In genomic region chrX:38313626-38314210, GRCm38 (mm10) we compare ENCODE assay signal across 20 mouse cellular contexts. TPM values are rescaled to one million over a fixed set of nuclear protein-coding genes. Genes with fewer than 3 reads are reported as not detected.
DNase-seq lines count a peak whose midpoint lies in the region; ATAC-seq lines count a peak whose summit lies in the region.
"Had no signal": no experiment of that assay in that cellular context is flagged by ENCODE, and none has a peak within 500 bp of the region (broad histone marks: within the 10 kb centered on the region; RNA-seq: fewer than 3 reads in every experiment).

No protein-coding gene starts in this region.

- 73% methylated on average over 6 of the region's 6 CpGs for WGBS in hindbrain, embryonic 11.5 days
- WGBS in hindbrain, embryonic 10.5 days: 81% methylated on average over 6 of the region's 6 CpGs
- WGBS in forebrain, embryonic 11.5 days: 54% methylated on average over 6 of the region's 6 CpGs
- 35% methylated on average over 6 of the region's 6 CpGs for WGBS in neural tube, embryonic 12.5 days

- no peak overlapping the region for H3K9ac ChIP-seq in hindbrain, embryonic 11.5 days (ENCODE audit: low read depth, low read length)
- H3K9ac ChIP-seq in forebrain, embryonic 11.5 days (ENCODE audit: low read length): no peak overlapping the region
- no peak overlapping the region for H3K9ac ChIP-seq in neural tube, embryonic 12.5 days
- H3K9ac ChIP-seq: embryonic facial prominence, embryonic 12.5 days; intestine, embryonic 15.5 days; liver, embryonic 14.5 days had no signal

- no peak overlapping the region for H3K4me3 ChIP-seq in hindbrain, embryonic 11.5 days (ENCODE audit: low read depth, low read length)
- H3K4me3 ChIP-seq in hindbrain, embryonic 10.5 days: no peak overlapping the region
- no peak overlapping the region for H3K4me3 ChIP-seq in forebrain, embryonic 11.5 days (ENCODE audit: low read depth, low read length)
- H3K4me3 ChIP-seq in neural tube, embryonic 12.5 days: no peak overlapping the region
- H3K4me3 ChIP-seq: embryonic facial prominence, embryonic 12.5 days; heart, adult 2 months; intestine, embryonic 15.5 days; limb, embryonic 10.5 days had no signal

- no peaks in the 10 kb centered on the region for H3K9me3 ChIP-seq in hindbrain, embryonic 11.5 days (ENCODE audit: control insufficient read depth, low read length)
- H3K9me3 ChIP-seq in hindbrain, embryonic 10.5 days: no peaks in the 10 kb centered on the region
- H3K9me3 ChIP-seq in forebrain, embryonic 11.5 days (ENCODE audit: control insufficient read depth, low read length): no peaks in the 10 kb centered on the region
- no peaks in the 10 kb centered on the region for H3K9me3 ChIP-seq in neural tube, embryonic 12.5 days
- H3K9me3 ChIP-seq: embryonic facial prominence, embryonic 12.5 days; G1E; intestine, embryonic 15.5 days; limb, embryonic 10.5 days had no signal

- no peak for DNase-seq in hindbrain, embryonic 11.5 days (ENCODE audit: low spot score)
- no peak for DNase-seq in hindbrain, embryonic 10.5 days (ENCODE audit: low spot score)
- DNase-seq in forebrain, embryonic 11.5 days (ENCODE audit: low spot score): no peak
- DNase-seq in gastrocnemius, postnatal 10 days: peak; percentile 3
- DNase-seq in embryo, embryonic 9.5 days (ENCODE audit: extremely low spot score): no peak
- DNase-seq in kidney, postnatal 14 days: no peak
- DNase-seq in liver: no peak
- DNase-seq: cerebellum, adult 9-11 months; heart, postnatal 10 days; kidney, postnatal 36 days; lung, postnatal 10 days; thymus, adult 2 months had no signal

- peak overlapping the region; percentile 62; the same call in 1 of the 2 replicates for H3K27ac ChIP-seq in hindbrain, embryonic 11.5 days (ENCODE audit: low read depth, low read length)
- H3K27ac ChIP-seq in hindbrain, embryonic 10.5 days: no peak overlapping the region; the same call in 1 of the 2 replicates
- H3K27ac ChIP-seq in forebrain, embryonic 11.5 days (ENCODE audit: low read depth, low read length): peak overlapping the region; percentile 20; the same call in 1 of the 2 replicates
- H3K27ac ChIP-seq in neural tube, embryonic 12.5 days: no peak overlapping the region
- H3K27ac ChIP-seq: embryonic facial prominence, embryonic 12.5 days; heart, adult 2 months; intestine, embryonic 15.5 days; limb, embryonic 10.5 days; liver, embryonic 14.5 days had no signal

- H3K4me2 ChIP-seq in hindbrain, embryonic 11.5 days (replicated peaks; ENCODE audit: low read depth, low read length): no peak overlapping the region
- H3K4me2 ChIP-seq in forebrain, embryonic 11.5 days (ENCODE audit: low read depth, low read length, severe bottlenecking): no peak overlapping the region
- H3K4me2 ChIP-seq in neural tube, embryonic 12.5 days (replicated peaks): no peak overlapping the region
- H3K4me2 ChIP-seq: embryonic facial prominence, embryonic 12.5 days; intestine, embryonic 15.5 days had no signal

- no peaks in the 10 kb centered on the region for H3K36me3 ChIP-seq in hindbrain, embryonic 11.5 days (ENCODE audit: control insufficient read depth, insufficient read depth, low read length)
- no peaks in the 10 kb centered on the region for H3K36me3 ChIP-seq in hindbrain, embryonic 10.5 days
- no peaks in the 10 kb centered on the region for H3K36me3 ChIP-seq in forebrain, embryonic 11.5 days (ENCODE audit: control insufficient read depth, insufficient read depth, low read length)
- H3K36me3 ChIP-seq in neural tube, embryonic 12.5 days: no peaks in the 10 kb centered on the region
- H3K36me3 ChIP-seq: embryonic facial prominence, embryonic 12.5 days; G1E; intestine, embryonic 15.5 days; limb, embryonic 10.5 days had no signal

- peak; percentile 47 for ATAC-seq in hindbrain, embryonic 11.5 days (ENCODE audit: low FRiP score)
- no peak; the same call in 1 of the 2 replicates for ATAC-seq in forebrain, embryonic 11.5 days (replicated peaks; ENCODE audit: low FRiP score)
- peak; percentile 57 for ATAC-seq in neural tube, embryonic 12.5 days (ENCODE audit: low FRiP score, low read depth)
- ATAC-seq: intestine, embryonic 15.5 days had no signal

- H3K27me3 ChIP-seq in hindbrain, embryonic 11.5 days (ENCODE audit: control insufficient read depth, insufficient read depth, low read length): no peaks in the 10 kb centered on the region
- H3K27me3 ChIP-seq in hindbrain, embryonic 10.5 days (ENCODE audit: insufficient read depth, poor library complexity, severe bottlenecking): 0 out of 2 replicates have a peak, but pooled peaks cover 5% of the 10 kb centered on the region
- H3K27me3 ChIP-seq in forebrain, embryonic 11.5 days (ENCODE audit: control insufficient read depth, insufficient read depth, low read length): no peaks in the 10 kb centered on the region
- no peaks in the 10 kb centered on the region for H3K27me3 ChIP-seq in neural tube, embryonic 12.5 days (replicated peaks)
- H3K27me3 ChIP-seq: embryonic facial prominence, embryonic 12.5 days; intestine, embryonic 15.5 days had no signal

- H3K4me1 ChIP-seq in hindbrain, embryonic 11.5 days (replicated peaks; ENCODE audit: control insufficient read depth, insufficient read depth, low read length): no peaks in the 10 kb centered on the region
- peaks cover 11% of the 10 kb centered on the region; the same call in 1 of the 2 replicates for H3K4me1 ChIP-seq in hindbrain, embryonic 10.5 days (replicated peaks)
- no peaks in the 10 kb centered on the region for H3K4me1 ChIP-seq in forebrain, embryonic 11.5 days (replicated peaks; ENCODE audit: control insufficient read depth, insufficient read depth, low read length)
- H3K4me1 ChIP-seq in neural tube, embryonic 12.5 days: no peaks in the 10 kb centered on the region
- H3K4me1 ChIP-seq: embryonic facial prominence, embryonic 12.5 days; intestine, embryonic 15.5 days; limb, embryonic 10.5 days had no signal

RNA-seq across cellular contexts. Expression of gene Atp1b4, which starts 2.3 kb away (rescaled TPM):
- polyA plus RNA-seq in hindbrain, embryonic 11.5 days (2014; fragmentation: Nextera tagmentation; extraction: Ambion mirVana): not detected in 2 replicates
- polyA plus RNA-seq in hindbrain, embryonic 10.5 days (2016; fragmentation: Nextera tagmentation; extraction: Ambion mirVana): not detected in 2 replicates
- polyA plus RNA-seq in forebrain, embryonic 11.5 days (2014; fragmentation: Nextera tagmentation; extraction: Ambion mirVana): not detected in 2 replicates
- 100 to 1,000 TPM; 297 to 475 TPM for total RNA-seq in gastrocnemius, postnatal 10 days (2021)
- 0.04 and 0.14 TPM in 2 replicates for polyA plus RNA-seq in neural tube, embryonic 12.5 days (2016; fragmentation: Nextera tagmentation; extraction: Ambion mirVana)
- total RNA-seq: heart, adult 2 months; layer of hippocampus, postnatal 14 days had no signal
- polyA plus RNA-seq: G1E; heart, adult 2 months; limb, embryonic 10.5 days; liver, embryonic 14.5 days; thymus, adult 2 months had no signal

Comparison
In these comparisons a context has a peak if more than half of its experiments do, and no peak if none do; other contexts are left out.
1. H3K27ac ChIP-seq: peak in hindbrain, embryonic 11.5 days (single experiment) and forebrain, embryonic 11.5 days (single experiment); none in hindbrain, embryonic 10.5 days (single experiment) and neural tube, embryonic 12.5 days (single experiment).